Mouse (Mus musculus): ENCODE data around the gene Patz1. TPM values are rescaled to one million over a fixed set of nuclear protein-coding genes. Genes with fewer than 3 reads are reported as not detected.
A peak's percentile ranks its signal among the peaks of the same experiment; 100 is the strongest.

Patz1 gene
- polyA plus RNA-seq, 1 experiment from 2014 or later: 48.7 TPM

DNA sequence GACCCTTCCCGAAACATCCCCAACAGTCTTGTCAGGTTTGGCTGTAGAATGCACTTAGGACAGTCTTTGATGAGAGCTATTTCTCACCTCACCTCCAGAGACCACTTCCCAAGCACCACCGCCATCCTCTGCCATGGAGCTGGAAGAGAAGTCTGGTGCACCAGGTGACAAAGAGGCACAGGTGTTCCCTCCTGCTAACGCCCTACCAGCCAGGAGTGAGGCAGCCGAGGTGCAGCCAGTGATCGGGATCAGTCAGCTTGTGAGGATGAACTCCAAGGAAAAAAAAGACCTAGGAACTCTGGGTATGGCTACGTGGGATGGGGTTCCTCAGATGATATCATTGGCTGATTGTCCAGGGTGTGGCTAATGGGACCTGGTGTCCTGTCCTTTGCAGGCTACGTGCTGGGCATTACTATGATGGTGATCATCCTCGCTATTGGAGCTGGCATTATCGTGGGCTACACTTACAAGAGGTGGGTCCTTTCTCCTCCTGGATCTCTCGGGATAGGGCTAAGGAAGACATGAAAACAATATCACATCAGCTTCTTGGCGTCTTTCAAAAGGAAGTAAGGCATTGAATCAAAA lies 44.5 kb downstream of the Patz1 start:
- ATAC-seq (ENCODE audit: low FRiP score, low read depth): no peak
- H3K9ac ChIP-seq: no peak overlapping the region
- H3K27me3 ChIP-seq: no peaks in the 10 kb centered on the region
- peaks cover 45% of the 10 kb centered on the region for H3K4me1 ChIP-seq
- H3K9me3 ChIP-seq: no peaks in the 10 kb centered on the region
- no peak overlapping the region for H3K27ac ChIP-seq
- H3K4me3 ChIP-seq: no peak overlapping the region
- peaks cover 7% of the 10 kb centered on the region; the same call in 1 of the 2 replicates for H3K36me3 ChIP-seq
- H3K4me2 ChIP-seq (replicated peaks): no peak overlapping the region
- 84% methylated on average over 11 of the region's 11 CpGs for WGBS

DNA sequence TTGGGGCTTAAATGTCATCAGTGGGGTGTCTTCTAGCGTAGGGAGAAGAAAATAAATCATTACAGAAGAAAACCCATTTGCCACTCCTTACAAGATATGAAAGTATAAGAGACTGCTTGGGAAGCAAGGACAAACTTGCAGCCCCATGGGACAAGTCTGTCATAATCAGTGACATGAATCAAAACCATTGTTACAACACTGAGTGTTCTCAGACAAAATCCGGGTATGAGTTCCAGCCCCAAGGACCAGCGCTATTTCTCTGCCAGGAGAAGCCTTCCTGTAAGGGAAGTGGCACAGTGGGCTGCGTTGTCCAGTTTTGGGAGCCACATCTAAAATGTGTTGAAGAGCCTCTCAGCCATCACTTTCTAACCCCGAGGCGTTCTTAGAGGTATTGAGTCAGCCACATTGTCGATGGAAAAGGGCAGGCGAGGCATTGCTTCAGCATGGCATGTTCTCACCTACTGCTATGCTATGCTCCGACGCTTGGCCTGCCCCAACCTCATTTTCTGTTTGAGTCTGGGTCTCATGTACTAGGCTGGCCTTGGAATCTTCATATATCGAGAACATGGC lies 45.6 kb downstream of the Patz1 start:
- Histone ChIP-seq H3K4me3 (no peak overlapping the region), H3K4me2 (replicated peaks) (no peak overlapping the region), H3K27me3 (no peaks in the 10 kb centered on the region), H3K36me3 (peaks cover 7% of the 10 kb centered on the region; the same call in 1 of the 2 replicates), H3K27ac (no peak overlapping the region), H3K9ac (no peak overlapping the region), H3K4me1 (peaks cover 45% of the 10 kb centered on the region), H3K9me3 (no peaks in the 10 kb centered on the region)
- 89% methylated on average over 11 of the region's 11 CpGs for whole genome bisulfite sequencing
- ATAC-seq (ENCODE audit: low FRiP score, low read depth): no peak

DNA sequence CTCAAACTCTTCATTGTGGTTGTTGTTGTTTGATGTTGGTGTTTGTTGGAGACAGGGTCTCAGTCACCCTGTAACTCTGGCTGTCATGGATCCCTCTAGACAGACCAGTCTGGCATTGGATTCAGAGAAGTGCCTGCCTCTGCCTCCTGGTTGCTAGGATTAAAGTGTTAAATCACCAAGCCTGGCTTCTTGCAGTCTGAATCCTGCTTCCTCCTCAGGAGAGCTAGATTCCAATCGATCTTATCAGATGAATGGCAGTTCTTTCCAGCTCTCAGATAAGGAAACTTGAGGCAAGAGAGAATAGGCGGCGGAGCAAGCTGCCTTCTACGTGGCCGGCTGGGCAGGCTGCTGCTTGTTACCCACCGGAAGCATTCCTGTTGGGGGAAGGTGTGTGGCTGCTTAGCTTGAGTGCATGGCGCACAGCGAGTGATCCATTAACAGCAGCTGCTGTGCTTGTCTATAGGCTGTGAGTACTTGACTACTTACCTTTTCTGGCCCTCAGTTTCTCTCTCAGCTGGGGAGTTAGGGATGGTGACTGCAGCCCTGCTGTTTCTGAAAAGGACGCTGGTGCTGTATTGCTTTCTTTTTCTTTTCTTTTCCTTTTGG lies 46.1 kb downstream of the Patz1 start:
- H3K4me3 ChIP-seq: no peak overlapping the region
- H3K9me3 ChIP-seq: no peaks in the 10 kb centered on the region
- no peak overlapping the region for H3K9ac ChIP-seq
- no peak overlapping the region for H3K4me2 ChIP-seq (replicated peaks)
- H3K27ac ChIP-seq: no peak overlapping the region
- WGBS: 24% methylated on average over 9 of the region's 9 CpGs
- ATAC-seq (ENCODE audit: low FRiP score, low read depth): no peak
- no peaks in the 10 kb centered on the region for H3K27me3 ChIP-seq
- peaks cover 7% of the 10 kb centered on the region; the same call in 1 of the 2 replicates for H3K36me3 ChIP-seq
- H3K4me1 ChIP-seq: peaks cover 42% of the 10 kb centered on the region

GRCm38 (mm10) chr11:3335651-3336216 lies 47.1 kb downstream of the Patz1 start:
- Histone ChIP-seq H3K4me1 (peaks cover 37% of the 10 kb centered on the region), H3K4me2 (replicated peaks) (no peak overlapping the region), H3K27ac (no peak overlapping the region), H3K9me3 (no peaks in the 10 kb centered on the region), H3K9ac (no peak overlapping the region), H3K27me3 (no peaks in the 10 kb centered on the region), H3K36me3 (peaks cover 7% of the 10 kb centered on the region; the same call in 1 of the 2 replicates), H3K4me3 (no peak overlapping the region)
- WGBS: 41% methylated on average over 11 of the region's 11 CpGs
- ATAC-seq (ENCODE audit: low FRiP score, low read depth): no peak

- Histone ChIP-seq H3K9ac (no peak overlapping the region), H3K4me3 (no peak overlapping the region), H3K4me2 (replicated peaks) (no peak overlapping the region), H3K9me3 (no peaks in the 10 kb centered on the region), H3K27ac (no peak overlapping the region), H3K4me1 (peaks cover 35% of the 10 kb centered on the region), H3K27me3 (no peaks in the 10 kb centered on the region), H3K36me3 (peaks cover 13% of the 10 kb centered on the region; the same call in 1 of the 2 replicates)
- WGBS: 79% methylated on average over 3 of the region's 3 CpGs
- ATAC-seq (ENCODE audit: low FRiP score, low read depth): no peak
Observed at GRCm38 (mm10) chr11:3336602-3337001, 47.9 kb downstream of the Patz1 start.

DNA sequence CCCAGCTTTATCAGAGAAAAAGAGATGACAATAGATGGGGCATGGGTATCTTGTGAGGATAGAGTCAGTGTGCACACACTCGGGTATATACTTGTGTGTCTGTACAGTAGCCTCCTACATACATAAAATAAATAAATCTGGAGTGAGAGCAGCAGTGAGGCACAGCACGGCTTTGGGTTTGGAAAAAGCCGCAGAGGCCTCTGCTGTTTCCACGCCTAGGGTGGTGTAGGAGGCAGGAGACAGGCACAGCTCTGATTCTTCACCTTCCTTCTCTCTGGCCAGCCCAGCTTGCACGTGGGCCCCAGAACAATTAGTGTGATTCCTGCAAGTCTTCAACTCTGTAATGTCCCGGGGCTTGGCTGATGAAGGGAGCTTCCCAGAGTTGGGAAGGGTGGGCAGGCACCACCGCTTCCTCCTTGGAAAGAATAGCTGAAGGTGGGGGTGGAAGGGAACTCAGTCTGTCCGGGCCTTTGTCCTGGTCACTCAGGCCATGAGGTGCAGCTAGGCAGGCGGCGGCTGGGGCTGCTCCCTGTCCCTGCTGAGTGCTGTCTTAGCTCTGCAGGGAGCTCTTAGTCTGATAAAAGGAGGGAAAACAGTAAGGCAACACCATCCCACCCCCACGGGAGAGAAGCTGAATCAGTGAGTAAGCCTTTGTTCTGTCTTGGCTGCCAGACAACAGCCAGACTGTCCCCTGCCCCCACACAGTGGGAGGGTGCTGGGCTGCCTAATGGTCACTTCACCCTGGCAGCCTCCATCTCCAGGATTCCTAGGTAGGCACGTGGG lies 48.7 kb downstream of the Patz1 start:
- 28% methylated on average over 12 of the region's 12 CpGs for WGBS
- Histone ChIP-seq H3K27me3 (no peaks in the 10 kb centered on the region), H3K4me1 (peaks cover 29% of the 10 kb centered on the region), H3K4me3 (no peak overlapping the region), H3K9ac (peak overlapping the region; percentile 25; the same call in 1 of the 2 replicates), H3K36me3 (peaks cover 17% of the 10 kb centered on the region; the same call in 1 of the 2 replicates), H3K4me2 (replicated peaks) (no peak overlapping the region), H3K9me3 (no peaks in the 10 kb centered on the region), H3K27ac (peak overlapping the region; percentile 2; the same call in 1 of the 2 replicates)
- no peak for ATAC-seq (ENCODE audit: low FRiP score, low read depth)

DNA sequence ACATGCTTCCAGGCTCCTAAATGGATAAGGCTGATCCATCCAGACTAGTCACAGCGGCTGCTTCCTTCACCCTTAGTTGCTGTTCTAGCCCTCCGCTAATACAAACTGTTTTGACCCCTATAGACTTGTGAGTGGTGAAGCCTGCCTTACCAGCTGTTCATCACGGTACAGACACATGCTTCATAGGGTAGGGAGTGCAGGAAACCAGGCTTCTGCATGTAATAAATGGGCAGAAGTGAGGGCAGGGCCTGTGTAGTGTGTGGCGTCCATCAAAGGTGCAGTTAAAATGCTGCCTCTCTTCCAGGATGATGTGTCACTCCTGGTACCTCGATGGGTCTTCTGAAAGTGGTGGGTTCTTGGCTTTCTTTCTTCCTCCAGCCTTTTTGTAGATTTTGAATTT lies 49.3 kb downstream of the Patz1 start:
- H3K27ac ChIP-seq: 0 out of 2 replicates have a peak overlapping the region, but pooled peaks have one; percentile 2
- peaks cover 25% of the 10 kb centered on the region for H3K4me1 ChIP-seq
- no peak overlapping the region for H3K9ac ChIP-seq
- no peak for ATAC-seq (ENCODE audit: low FRiP score, low read depth)
- WGBS: 65% methylated on average over 5 of the region's 5 CpGs
- no peaks in the 10 kb centered on the region for H3K9me3 ChIP-seq
- H3K36me3 ChIP-seq: peaks cover 23% of the 10 kb centered on the region
- no peaks in the 10 kb centered on the region for H3K27me3 ChIP-seq
- no peak overlapping the region for H3K4me2 ChIP-seq (replicated peaks)
- no peak overlapping the region for H3K4me3 ChIP-seq

DNA sequence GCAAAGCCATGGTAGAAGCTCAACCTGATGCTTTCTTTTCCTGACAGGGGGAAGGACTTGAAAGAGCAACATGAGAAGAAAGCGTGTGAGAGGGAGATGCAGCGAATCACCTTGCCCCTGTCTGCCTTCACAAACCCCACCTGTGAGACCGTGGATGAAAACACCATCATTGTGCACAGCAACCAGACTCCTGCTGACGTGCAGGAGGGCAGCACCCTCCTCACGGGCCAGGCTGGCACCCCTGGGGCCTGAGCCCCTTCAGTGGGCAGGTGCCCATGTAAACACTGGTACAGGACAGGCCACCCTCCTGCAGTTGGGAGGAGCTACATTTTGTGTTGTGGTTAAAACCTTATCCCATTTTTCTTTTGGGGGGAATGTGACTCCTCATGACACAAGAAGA lies 52.8 kb downstream of the Patz1 start:
- no peak overlapping the region for H3K4me2 ChIP-seq (replicated peaks)
- H3K36me3 ChIP-seq: peaks cover 50% of the 10 kb centered on the region
- 78% methylated on average over 5 of the region's 5 CpGs for WGBS
- H3K9me3 ChIP-seq: no peaks in the 10 kb centered on the region
- H3K27me3 ChIP-seq: no peaks in the 10 kb centered on the region
- no peak for ATAC-seq (ENCODE audit: low FRiP score, low read depth)
- H3K4me1 ChIP-seq: peaks cover 9% of the 10 kb centered on the region
- no peak overlapping the region for H3K4me3 ChIP-seq
- no peak overlapping the region for H3K27ac ChIP-seq
- no peak overlapping the region for H3K9ac ChIP-seq

DNA sequence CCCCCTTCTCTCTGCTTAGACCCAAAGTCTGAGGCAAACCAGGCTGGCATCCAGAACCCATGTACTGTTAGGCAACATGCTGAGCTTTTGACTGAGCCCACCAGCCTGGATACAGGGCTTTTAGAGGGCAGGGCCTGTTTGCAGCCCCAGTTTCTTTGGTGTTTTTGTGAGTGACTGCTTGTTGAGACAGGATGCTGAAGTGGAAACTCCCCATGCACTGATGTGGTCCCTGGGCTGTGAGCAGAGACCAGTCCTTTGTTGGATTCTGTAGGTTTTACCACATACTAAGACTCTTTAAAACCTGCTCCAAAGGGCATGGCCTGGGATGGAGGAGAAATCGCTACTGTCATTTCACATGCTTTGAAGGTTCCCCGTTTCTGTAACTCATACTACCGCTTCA lies 56.2 kb downstream of the Patz1 start:
- Histone ChIP-seq H3K36me3 (peaks cover 61% of the 10 kb centered on the region), H3K27ac (no peak overlapping the region), H3K9me3 (no peaks in the 10 kb centered on the region), H3K27me3 (no peaks in the 10 kb centered on the region), H3K4me3 (no peak overlapping the region), H3K9ac (no peak overlapping the region), H3K4me2 (replicated peaks) (no peak overlapping the region), H3K4me1 (peaks cover 18% of the 10 kb centered on the region)
- ATAC-seq (ENCODE audit: low FRiP score, low read depth): no peak
- 83% methylated on average over 3 of the region's 3 CpGs for WGBS

DNA sequence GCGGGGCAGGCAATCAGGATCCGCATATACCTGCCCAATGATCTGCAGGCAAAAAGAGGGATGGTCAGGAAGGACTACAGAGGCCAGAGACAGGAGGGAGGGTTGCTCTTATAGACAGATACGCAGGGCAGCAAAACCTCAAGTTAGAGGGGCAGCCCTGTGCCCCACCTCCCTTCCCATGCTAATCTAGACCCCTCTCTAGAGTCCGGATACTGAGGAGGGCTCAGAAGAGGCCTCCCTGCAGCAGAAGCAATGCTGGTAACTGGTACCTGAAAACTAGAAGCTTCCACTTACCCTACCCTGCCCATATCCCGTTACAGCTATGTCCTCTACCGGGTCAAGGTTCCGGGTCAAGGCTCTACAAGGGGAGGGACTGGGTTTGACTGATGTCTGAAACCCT lies 57.7 kb downstream of the Patz1 start:
- Histone ChIP-seq H3K9ac (no peak overlapping the region), H3K27me3 (no peaks in the 10 kb centered on the region), H3K4me1 (peaks cover 18% of the 10 kb centered on the region), H3K27ac (no peak overlapping the region), H3K36me3 (peaks cover 71% of the 10 kb centered on the region), H3K4me2 (replicated peaks) (no peak overlapping the region), H3K4me3 (no peak overlapping the region), H3K9me3 (no peaks in the 10 kb centered on the region)
- ATAC-seq (ENCODE audit: low FRiP score, low read depth): no peak
- 95% methylated on average over 7 of the region's 7 CpGs for WGBS

DNA sequence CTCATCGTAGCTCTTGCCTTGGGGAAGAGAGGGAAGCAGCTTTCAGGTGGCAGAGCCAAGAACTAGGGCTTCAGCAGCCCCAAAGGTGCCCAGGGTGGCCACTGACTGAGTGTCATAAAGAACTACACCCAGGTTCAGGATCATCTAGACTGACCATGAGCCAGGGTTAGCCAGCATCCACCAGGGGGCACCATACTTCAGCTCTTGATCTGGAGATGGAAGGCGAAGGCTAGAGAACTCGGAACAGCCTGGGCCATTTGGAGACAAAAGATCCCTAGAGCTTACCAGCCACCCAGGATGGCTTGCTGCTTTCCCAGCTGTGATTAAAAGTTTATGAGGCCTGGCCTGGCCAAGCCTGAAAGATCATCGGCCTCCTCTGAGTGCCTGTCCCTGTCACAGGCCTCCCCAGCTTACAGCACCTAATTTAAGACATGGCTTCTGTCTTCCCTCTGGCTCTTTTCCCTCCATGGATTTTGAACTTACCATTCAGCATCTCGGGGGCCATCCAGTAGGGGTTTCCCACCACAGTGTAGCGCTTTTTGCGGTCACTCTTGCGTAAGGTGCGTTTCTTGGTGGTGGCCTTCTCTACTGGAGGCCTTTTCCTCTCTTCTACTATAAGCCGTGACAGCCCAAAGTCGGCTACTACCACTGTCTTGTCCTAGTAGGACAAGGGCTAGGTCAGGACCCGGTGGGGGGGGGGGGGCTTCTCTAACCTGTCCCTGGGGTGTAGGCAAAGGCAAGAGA lies 58.6 kb downstream of the Patz1 start:
- Histone ChIP-seq H3K9me3 (no peaks in the 10 kb centered on the region), H3K4me2 (replicated peaks) (no peak overlapping the region), H3K4me1 (peaks cover 18% of the 10 kb centered on the region), H3K27ac (no peak overlapping the region), H3K36me3 (peaks cover 73% of the 10 kb centered on the region), H3K27me3 (no peaks in the 10 kb centered on the region), H3K4me3 (no peak overlapping the region), H3K9ac (no peak overlapping the region)
- WGBS: 54% methylated on average over 12 of the region's 12 CpGs
- peak; percentile 72; the same call in 1 of the 2 replicates for ATAC-seq (ENCODE audit: low FRiP score, low read depth)

All from limb, embryonic 13.5 days (tissue).